Mouse (Mus musculus): ENCODE measurements around the gene Tmem120b.

The Tmem120b gene

DNA sequence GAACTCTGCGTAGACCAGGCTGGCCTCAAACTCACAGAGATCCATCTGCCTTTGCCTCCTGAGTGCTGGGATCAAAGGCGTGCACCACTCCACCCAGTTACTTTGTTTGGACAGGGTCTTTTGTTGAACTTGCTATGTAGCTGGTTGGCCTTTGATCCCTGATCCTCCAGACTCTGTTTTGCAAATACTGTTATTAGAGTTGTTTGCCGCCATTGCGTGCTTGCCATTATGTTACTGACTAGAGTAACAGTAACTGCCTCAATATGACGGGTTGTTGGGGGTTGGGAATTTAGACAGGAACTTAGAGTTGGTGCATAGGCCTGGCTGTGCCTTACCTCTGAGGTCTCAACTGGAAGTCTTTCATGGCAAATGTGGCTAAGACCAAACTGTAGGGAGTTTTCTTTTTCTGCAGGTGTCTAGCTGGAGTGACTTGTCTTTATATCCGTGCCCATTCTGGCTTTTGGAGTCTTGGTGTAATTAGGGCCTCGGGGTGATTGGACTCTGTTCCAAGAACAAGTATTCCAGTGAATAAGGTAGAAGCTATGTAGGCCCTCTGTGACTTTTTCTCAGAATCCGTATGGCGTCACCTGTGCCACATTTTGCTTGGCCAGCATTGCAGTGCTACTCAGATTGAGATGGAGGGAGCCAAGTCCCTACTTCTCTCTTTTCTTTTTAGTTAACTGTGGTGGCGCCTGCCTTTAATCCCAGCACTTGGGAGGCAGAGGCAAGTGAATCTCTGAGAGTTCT is 22.5 kb downstream of the Tmem120b start:
- no peak for DNase-seq (ENCODE audit: low read depth, low spot score)

DNA sequence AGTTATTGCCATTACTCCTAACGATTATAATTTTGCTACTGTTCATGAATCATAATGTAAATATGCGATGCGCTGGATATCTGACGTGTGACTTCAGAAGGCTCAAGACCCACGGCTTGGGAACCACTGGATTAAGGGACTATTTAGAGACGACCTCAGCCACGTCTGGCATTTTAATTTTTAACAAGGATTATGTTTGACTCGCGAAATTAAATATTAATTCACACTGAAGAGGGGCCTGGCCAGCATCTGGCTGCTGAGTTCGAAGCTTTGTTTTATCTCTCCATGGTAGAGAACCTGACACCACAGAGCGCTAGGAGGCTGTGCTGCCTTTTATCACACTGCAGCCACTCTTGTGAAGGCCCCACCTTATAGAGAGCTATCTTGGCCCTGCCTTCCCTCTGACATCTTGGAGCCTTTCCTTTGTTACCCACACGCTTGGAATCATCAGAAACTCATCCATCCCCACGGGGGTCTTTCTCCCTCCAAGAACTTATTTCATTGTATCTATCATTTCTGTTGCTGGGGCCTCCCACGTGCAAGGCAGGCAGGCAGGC is 24.9 kb downstream of the Tmem120b start:
- no peak for DNase-seq (ENCODE audit: low read depth, low spot score)

- DNase-seq (ENCODE audit: low read depth, low spot score): no peak
Measured at GRCm38 (mm10) chr5:123094238-123094991, 26.2 kb downstream of the Tmem120b start.

- DNase-seq (ENCODE audit: low read depth, low spot score): no peak
Measured at GRCm38 (mm10) chr5:123096299-123096698, 28.1 kb downstream of the Tmem120b start.

DNA sequence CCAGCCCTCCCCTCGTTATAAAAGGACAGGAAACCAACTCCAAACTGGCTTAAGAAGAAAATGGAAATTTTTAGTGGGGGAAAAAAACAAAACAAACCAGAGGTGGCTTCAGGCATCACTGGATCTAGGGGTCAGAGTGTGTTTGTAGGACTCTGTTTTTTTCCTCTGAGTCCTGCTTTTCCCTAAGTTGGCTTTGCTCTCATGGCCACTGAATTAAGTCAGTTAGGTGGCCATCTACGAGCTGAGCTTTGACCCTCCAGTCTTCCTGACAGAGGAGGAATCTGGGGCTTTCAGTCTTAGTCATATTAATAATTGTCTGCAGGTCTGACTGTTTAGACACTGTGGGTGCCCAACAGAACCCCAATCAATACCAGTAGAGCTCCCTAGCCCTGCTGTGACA is 30.3 kb downstream of the Tmem120b start:
- no peak for DNase-seq (ENCODE audit: low read depth, low spot score)

DNA sequence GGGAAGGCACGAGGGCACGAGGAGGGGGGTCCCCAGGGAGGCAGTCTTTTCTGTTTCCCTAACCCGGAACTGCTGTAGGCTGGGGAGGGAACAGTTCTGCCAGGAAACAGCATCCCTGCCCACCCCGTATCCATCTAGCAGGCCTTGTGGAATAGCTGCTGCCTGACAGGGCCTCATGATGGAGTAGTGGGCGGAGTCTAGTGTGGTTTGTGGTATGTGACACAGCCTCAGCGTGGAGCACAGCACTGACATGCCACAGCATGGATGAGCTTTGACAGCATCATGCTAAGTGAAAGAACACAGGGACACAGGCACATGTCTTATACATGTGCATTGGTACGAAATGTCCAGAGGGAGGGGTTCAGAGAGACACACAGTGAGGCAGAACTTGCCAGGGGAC is 34.2 kb downstream of the Tmem120b start:
- DNase-seq (ENCODE audit: low read depth, low spot score): no peak

DNA sequence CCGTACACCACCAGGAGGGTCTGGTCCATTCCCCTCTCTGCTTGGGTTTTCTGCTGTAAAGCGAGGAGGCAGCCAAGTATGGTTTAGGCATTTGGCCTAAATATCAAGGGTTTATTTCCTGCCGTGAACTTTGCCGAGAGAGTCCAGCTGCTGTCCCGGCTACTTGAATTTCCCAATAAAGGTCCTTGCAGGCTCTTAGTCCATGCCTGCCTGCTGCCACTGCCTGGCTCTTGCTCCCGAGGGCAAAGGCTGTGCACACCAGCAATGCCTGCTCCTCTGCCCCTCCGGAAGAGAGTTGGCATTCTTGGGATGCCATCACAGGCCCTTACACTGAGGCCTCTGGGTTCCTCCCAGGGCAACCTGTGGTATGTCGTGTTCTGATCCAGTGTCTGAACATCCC is 35.3 kb downstream of the Tmem120b start:
- DNase-seq (ENCODE audit: low read depth, low spot score): peak; percentile 65

GRCm38 (mm10) chr5:123104769-123105168 is 36.6 kb downstream of the Tmem120b start:
- DNase-seq (ENCODE audit: low read depth, low spot score): no peak

- no peak for DNase-seq (ENCODE audit: low read depth, low spot score)
Measured at GRCm38 (mm10) chr5:123109452-123110203, 41.4 kb downstream of the Tmem120b start.

- no peak for DNase-seq (ENCODE audit: low read depth, low spot score)
Measured at GRCm38 (mm10) chr5:123110296-123110721, 42.1 kb downstream of the Tmem120b start.

- no peak for DNase-seq (ENCODE audit: low read depth, low spot score)
Measured at GRCm38 (mm10) chr5:123114109-123114508, 45.9 kb downstream of the Tmem120b start.

DNA sequence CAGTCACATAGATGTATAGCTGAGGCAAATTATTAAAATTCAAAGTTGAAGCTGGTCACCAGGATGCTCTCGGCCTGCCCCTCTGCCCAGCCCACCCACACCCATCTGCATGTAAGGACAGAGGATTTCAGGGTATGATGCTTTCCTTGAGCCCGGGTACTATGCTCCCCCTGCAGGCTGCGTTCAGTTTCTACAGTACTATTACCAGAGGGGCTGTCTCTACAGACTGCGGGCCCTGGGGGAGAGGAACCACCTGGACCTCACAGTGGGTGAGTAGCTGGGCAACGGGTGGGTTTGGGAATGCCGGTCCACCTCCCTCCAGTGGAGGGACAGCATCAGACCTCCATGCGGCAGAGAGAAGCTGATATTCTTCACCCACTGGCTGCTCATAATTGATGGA is 46.7 kb downstream of the Tmem120b start:
- no peak for DNase-seq (ENCODE audit: low read depth, low spot score)

DNA sequence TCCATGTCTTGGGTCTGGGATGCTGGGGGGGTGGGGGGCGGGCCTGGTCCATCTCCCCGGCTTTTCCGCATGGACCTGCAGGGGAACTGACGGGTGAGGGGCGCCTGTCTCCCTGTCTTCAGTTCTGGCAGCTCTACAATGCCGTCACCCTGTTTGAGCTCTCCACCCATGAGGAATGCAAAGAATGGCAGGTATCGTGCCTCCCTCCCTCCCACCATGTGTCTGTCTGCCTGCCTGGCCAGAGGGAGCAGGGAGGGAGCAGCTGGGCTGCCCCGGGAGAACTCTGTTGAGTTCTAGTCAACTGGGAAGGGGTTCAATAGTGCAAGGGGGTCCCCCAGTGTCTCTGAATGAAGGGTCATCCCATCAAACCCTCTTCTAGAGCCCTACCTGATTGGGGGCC is 47.9 kb downstream of the Tmem120b start:
- DNase-seq (ENCODE audit: low read depth, low spot score): no peak

DNA sequence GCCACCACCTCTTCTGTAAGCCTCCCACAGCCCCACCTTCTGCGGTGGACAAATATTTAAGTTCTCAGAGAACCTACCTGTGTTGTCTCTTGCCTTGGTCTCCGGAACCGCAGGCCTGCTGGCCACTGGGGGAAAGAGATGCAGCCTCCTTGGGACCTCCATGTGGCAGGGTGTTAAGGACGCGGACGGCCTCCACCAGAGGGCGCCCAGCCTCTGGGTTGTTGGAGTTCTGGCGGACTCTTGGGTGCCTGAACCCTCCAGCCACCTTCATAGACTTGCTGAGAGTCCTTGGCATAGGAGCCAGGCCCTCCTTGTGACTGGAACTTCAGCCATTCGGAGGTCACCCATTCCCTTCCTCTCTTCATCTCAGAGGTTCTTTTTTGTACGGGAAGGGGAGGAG is 49.0 kb downstream of the Tmem120b start:
- peak; percentile 58 for DNase-seq (ENCODE audit: low read depth, low spot score)

DNA sequence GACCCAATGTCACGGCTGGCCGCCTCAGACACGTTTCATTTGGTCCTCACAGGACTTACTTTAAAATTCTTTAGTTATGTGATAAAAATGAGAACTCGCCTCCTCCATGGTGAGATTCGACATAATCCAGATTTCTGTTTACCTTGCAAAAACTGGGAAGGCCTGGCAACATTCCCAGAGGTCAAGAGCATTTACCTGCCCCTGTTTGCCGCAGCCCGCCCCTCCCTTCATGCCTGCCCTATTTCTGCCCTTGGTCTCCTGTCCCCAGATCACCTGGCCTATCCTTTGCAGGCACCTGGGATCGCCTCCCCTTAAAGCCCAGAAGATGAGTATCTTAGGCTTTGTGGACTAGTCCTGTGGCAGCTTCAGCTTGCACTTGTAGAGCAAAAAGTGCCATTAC is 49.6 kb downstream of the Tmem120b start:
- no peak for DNase-seq (ENCODE audit: low read depth, low spot score)

DNA sequence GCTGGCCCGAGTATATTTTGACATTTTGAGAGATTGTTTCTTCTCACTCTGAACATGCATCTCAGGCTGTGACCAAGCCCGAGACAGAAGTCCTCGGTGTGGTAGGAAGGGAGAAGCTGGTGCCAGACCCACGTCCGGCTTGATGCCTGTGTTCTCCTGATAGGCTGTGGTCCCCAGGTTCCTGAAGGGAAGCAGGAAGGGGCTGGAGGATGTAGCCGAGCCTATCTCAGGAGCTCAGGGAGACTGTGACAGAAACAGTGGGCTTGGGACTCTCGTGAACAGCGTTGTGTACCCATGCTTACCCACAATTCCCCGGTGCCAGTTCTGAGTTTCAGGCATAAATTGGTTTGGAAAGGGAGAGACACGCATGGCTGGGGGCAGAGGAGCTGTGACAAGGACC is 50.6 kb downstream of the Tmem120b start:
- DNase-seq (ENCODE audit: low read depth, low spot score): no peak

- DNase-seq (ENCODE audit: low read depth, low spot score): no peak
Measured at GRCm38 (mm10) chr5:123120624-123121215, 52.5 kb downstream of the Tmem120b start.

DNA sequence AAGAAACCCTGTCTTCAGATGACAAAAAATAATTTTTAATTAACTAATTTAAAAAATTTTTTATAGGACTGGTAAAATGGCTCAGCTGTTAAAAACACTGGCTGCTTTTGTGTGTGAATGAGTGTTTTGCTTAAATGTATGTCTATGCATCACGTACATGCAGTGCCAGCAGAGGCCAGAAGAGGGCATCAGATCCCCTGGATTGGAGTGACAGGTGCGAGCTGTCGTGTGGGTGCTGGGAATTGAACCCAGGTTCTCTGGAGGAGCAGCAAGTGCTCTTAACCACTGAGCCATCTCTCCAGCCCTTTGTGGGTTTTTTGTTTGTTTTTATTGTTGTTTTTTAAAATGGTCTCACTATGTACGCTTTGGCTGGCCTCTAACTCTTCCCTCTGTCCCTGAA is 54.0 kb downstream of the Tmem120b start:
- DNase-seq (ENCODE audit: low read depth, low spot score): no peak

- no peak for DNase-seq (ENCODE audit: low read depth, low spot score)
Measured at GRCm38 (mm10) chr5:123125105-123125504, 56.9 kb downstream of the Tmem120b start.

- no peak for DNase-seq (ENCODE audit: low read depth, low spot score)
Measured at GRCm38 (mm10) chr5:123125638-123126406, 57.6 kb downstream of the Tmem120b start.

- DNase-seq (ENCODE audit: low read depth, low spot score): no peak
Measured at GRCm38 (mm10) chr5:123127031-123127430, 58.8 kb downstream of the Tmem120b start.

Data from skeletal muscle tissue, adult 2 months (tissue).